Mouse (Mus musculus) heart, embryonic 13.5 days (tissue): ENCODE results near the gene Rcc1l. TPM values are rescaled to one million over a fixed set of nuclear protein-coding genes. Genes with fewer than 3 reads are reported as not detected.

Source experiments
- ATAC-seq: fragments of 200-750 bp; cut with Nextera tagmentation; 2 replicates; pipeline ENCODE4 v1.8.0; 2017; ENCODE audit warnings: moderate TSS enrichment; ENCODE audit not compliant: insufficient number of reproducible peaks, low FRiP score, low TSS enrichment; ENCODE audit errors: extremely low read depth
- H3K27ac ChIP-seq: fragments of 300-500 bp; sonication (generic); replicated peaks from 2 replicates; pipeline ENCODE4 v1.5.1; 2015; ENCODE audit warnings: moderate library complexity, mild to moderate bottlenecking, inconsistent platforms
- H3K27me3 ChIP-seq: fragments of 300-500 bp; sonication (generic); replicated peaks from 2 replicates; pipeline ENCODE4 v1.6.1; 2015; ENCODE audit warnings: mild to moderate bottlenecking, inconsistent platforms
- H3K36me3 ChIP-seq: fragments of 300-500 bp; sonication (generic); 2 replicates; pipeline ENCODE4 v1.6.1; 2015; ENCODE audit warnings: mild to moderate bottlenecking, inconsistent platforms
- H3K4me1 ChIP-seq: fragments of 300-500 bp; sonication (generic); 2 replicates; pipeline ENCODE4 v1.6.1; 2015; ENCODE audit warnings: inconsistent platforms
- H3K4me2 ChIP-seq: fragments of 300-500 bp; sonication (generic); 2 replicates; pipeline ENCODE4 v1.6.1; 2015; ENCODE audit warnings: inconsistent platforms, mild to moderate bottlenecking, moderate library complexity
- H3K4me3 ChIP-seq: fragments of 300-500 bp; sonication (generic); 2 replicates; pipeline ENCODE4 v1.5.1; 2015; ENCODE audit warnings: moderate library complexity, mild to moderate bottlenecking, inconsistent platforms
- H3K9ac ChIP-seq: fragments of 300-500 bp; sonication (generic); 2 replicates; pipeline ENCODE4 v1.6.1; 2015; ENCODE audit warnings: inconsistent platforms, mild to moderate bottlenecking, moderate library complexity
- H3K9me3 ChIP-seq: fragments of 300-500 bp; sonication (generic); 2 replicates; pipeline ENCODE4 v1.6.1; 2016; ENCODE audit warnings: inconsistent platforms
- WGBS: fragments of 180-500 bp; shearing (Covaris S2); methylation state at CpG from one replicate; pipeline ENCODE4 v1.1.7; 2015; ENCODE audit warnings: mixed read lengths; 5-methylcytosine and 5-hydroxymethylcytosine counted together
- polyA plus RNA-seq: library from polyadenylated mRNA; unstranded; fragments of >200 nt; fragmentation: Nextera tagmentation; extraction: Ambion mirVana; gene quantifications from 2 replicates; pipeline ENCODE4 v1.2.1, GENCODE M21; 2015

The Rcc1l gene
- polyA plus RNA-seq, 1 experiment from 2014 or later, result 24.3 TPM

GRCm38 (mm10) chr5:134137933-134138332 is 38.6 kb downstream of the Rcc1l start:
- H3K4me1 ChIP-seq, result no peaks in the 10 kb centered on the region
- peaks cover 3% of the 10 kb centered on the region; the same call in 1 of the 2 replicates for H3K9me3 ChIP-seq
- no peak overlapping the region for H3K4me2 ChIP-seq
- H3K36me3 ChIP-seq, result peaks cover 61% of the 10 kb centered on the region
- H3K27ac ChIP-seq, result no peak overlapping the region
- H3K4me3 ChIP-seq, result no peak overlapping the region
- ATAC-seq, result no peak
- H3K27me3 ChIP-seq, result no peaks in the 10 kb centered on the region
- no peak overlapping the region for H3K9ac ChIP-seq
- 91% methylated on average over 5 of the region's 5 CpGs for WGBS

- H3K4me2 ChIP-seq, result no peak overlapping the region
- H3K9ac ChIP-seq, result no peak overlapping the region
- WGBS, result 87% methylated on average over 12 of the region's 12 CpGs
- no peaks in the 10 kb centered on the region; the same call in 1 of the 2 replicates for H3K9me3 ChIP-seq
- ATAC-seq, result no peak
- peaks cover 51% of the 10 kb centered on the region for H3K36me3 ChIP-seq
- no peaks in the 10 kb centered on the region for H3K27me3 ChIP-seq
- H3K4me3 ChIP-seq, result no peak overlapping the region
- H3K4me1 ChIP-seq, result peaks cover 3% of the 10 kb centered on the region; the same call in 1 of the 2 replicates
- no peak overlapping the region for H3K27ac ChIP-seq
Observed at GRCm38 (mm10) chr5:134136022-134136421, 40.6 kb downstream of the Rcc1l start.

- no peak overlapping the region for H3K4me2 ChIP-seq
- no peak overlapping the region for H3K27ac ChIP-seq
- no peak for ATAC-seq
- no peak overlapping the region for H3K9ac ChIP-seq
- H3K27me3 ChIP-seq, result no peaks in the 10 kb centered on the region
- WGBS, result 52% methylated on average over 4 of the region's 4 CpGs
- peaks cover 7% of the 10 kb centered on the region for H3K4me1 ChIP-seq
- peaks cover 12% of the 10 kb centered on the region for H3K9me3 ChIP-seq
- H3K4me3 ChIP-seq, result no peak overlapping the region
- H3K36me3 ChIP-seq, result peaks cover 44% of the 10 kb centered on the region
Observed at GRCm38 (mm10) chr5:134131586-134131985, 45.0 kb downstream of the Rcc1l start.

- 67% methylated on average over 2 of the region's 2 CpGs for WGBS
- Histone ChIP-seq H3K27ac (no peak overlapping the region), H3K4me1 (peaks cover 33% of the 10 kb centered on the region), H3K4me3 (no peak overlapping the region), H3K4me2 (no peak overlapping the region), H3K36me3 (peaks cover 18% of the 10 kb centered on the region), H3K9me3 (peaks cover 13% of the 10 kb centered on the region), H3K27me3 (no peaks in the 10 kb centered on the region), H3K9ac (no peak overlapping the region)
- no peak for ATAC-seq
Observed at GRCm38 (mm10) chr5:134126232-134126631, 50.3 kb downstream of the Rcc1l start.

GRCm38 (mm10) chr5:134123846-134124245 is 52.7 kb downstream of the Rcc1l start:
- ATAC-seq, result peak; percentile 19; the same call in 1 of the 2 replicates
- Histone ChIP-seq H3K9ac (no peak overlapping the region), H3K27ac (peak overlapping the region; percentile 66), H3K4me2 (no peak overlapping the region), H3K27me3 (no peaks in the 10 kb centered on the region), H3K36me3 (peaks cover 18% of the 10 kb centered on the region), H3K9me3 (peaks cover 13% of the 10 kb centered on the region), H3K4me1 (peaks cover 57% of the 10 kb centered on the region), H3K4me3 (no peak overlapping the region)
- 32% methylated on average over 6 of the region's 6 CpGs for WGBS

- H3K9me3 ChIP-seq, result peaks cover 4% of the 10 kb centered on the region
- H3K4me3 ChIP-seq, result no peak overlapping the region
- peaks cover 11% of the 10 kb centered on the region for H3K36me3 ChIP-seq
- no peak overlapping the region for H3K9ac ChIP-seq
- 78% methylated on average over 4 of the region's 4 CpGs for WGBS
- no peak overlapping the region for H3K4me2 ChIP-seq
- H3K27me3 ChIP-seq, result no peaks in the 10 kb centered on the region
- ATAC-seq, result no peak
- H3K4me1 ChIP-seq, result peaks cover 55% of the 10 kb centered on the region
- peak overlapping the region; percentile 77 for H3K27ac ChIP-seq
Observed at GRCm38 (mm10) chr5:134121893-134122259, 54.7 kb downstream of the Rcc1l start.

GRCm38 (mm10) chr5:134121138-134121892 is 55.3 kb downstream of the Rcc1l start:
- no peak overlapping the region for H3K9ac ChIP-seq
- no peak overlapping the region for H3K4me3 ChIP-seq
- peaks cover 55% of the 10 kb centered on the region for H3K4me1 ChIP-seq
- H3K4me2 ChIP-seq, result peak overlapping the region; percentile 21
- peak; percentile 52; the same call in 1 of the 2 replicates for ATAC-seq
- H3K27me3 ChIP-seq, result no peaks in the 10 kb centered on the region
- 45% methylated on average over 9 of the region's 9 CpGs for WGBS
- H3K36me3 ChIP-seq, result peaks cover 7% of the 10 kb centered on the region
- no peaks in the 10 kb centered on the region for H3K9me3 ChIP-seq
- peak overlapping the region; percentile 77 for H3K27ac ChIP-seq

- Histone ChIP-seq H3K36me3 (peaks cover 3% of the 10 kb centered on the region), H3K9ac (no peak overlapping the region), H3K4me1 (peaks cover 55% of the 10 kb centered on the region), H3K4me3 (no peak overlapping the region), H3K27ac (peak overlapping the region; percentile 76), H3K4me2 (no peak overlapping the region), H3K9me3 (no peaks in the 10 kb centered on the region), H3K27me3 (no peaks in the 10 kb centered on the region)
- ATAC-seq, result no peak
- 78% methylated on average over 3 of the region's 3 CpGs for WGBS
Observed at GRCm38 (mm10) chr5:134120135-134120534, 56.4 kb downstream of the Rcc1l start.

- Histone ChIP-seq H3K4me1 (peaks cover 55% of the 10 kb centered on the region), H3K9ac (0 out of 2 replicates have a peak overlapping the region, but pooled peaks have one; percentile 13), H3K27ac (peak overlapping the region; percentile 76), H3K27me3 (no peaks in the 10 kb centered on the region), H3K9me3 (no peaks in the 10 kb centered on the region), H3K36me3 (peaks cover 3% of the 10 kb centered on the region), H3K4me3 (no peak overlapping the region), H3K4me2 (no peak overlapping the region)
- 41% methylated on average over 10 of the region's 10 CpGs for WGBS
- no peak for ATAC-seq
Observed at GRCm38 (mm10) chr5:134119481-134120120, 57.0 kb downstream of the Rcc1l start.

GRCm38 (mm10) chr5:134118798-134119407 is 57.7 kb downstream of the Rcc1l start:
- Histone ChIP-seq H3K9me3 (no peaks in the 10 kb centered on the region), H3K4me1 (peaks cover 48% of the 10 kb centered on the region), H3K27ac (peak overlapping the region; percentile 76), H3K9ac (0 out of 2 replicates have a peak overlapping the region, but pooled peaks have one; percentile 13), H3K36me3 (peaks cover 3% of the 10 kb centered on the region), H3K4me2 (no peak overlapping the region), H3K27me3 (no peaks in the 10 kb centered on the region), H3K4me3 (no peak overlapping the region)
- 86% methylated on average over 15 of the region's 15 CpGs for WGBS
- ATAC-seq, result no peak

- Histone ChIP-seq H3K27ac (no peak overlapping the region), H3K27me3 (no peaks in the 10 kb centered on the region), H3K36me3 (peaks cover 19% of the 10 kb centered on the region), H3K4me1 (peaks cover 22% of the 10 kb centered on the region), H3K4me2 (no peak overlapping the region), H3K9me3 (no peaks in the 10 kb centered on the region), H3K9ac (no peak overlapping the region), H3K4me3 (no peak overlapping the region)
- ATAC-seq, result no peak
- whole genome bisulfite sequencing, result 88% methylated on average over 7 of the region's 7 CpGs
Observed at GRCm38 (mm10) chr5:134115639-134116259, 60.8 kb downstream of the Rcc1l start.
